Mouse (Mus musculus) hematopoietic stem cell, adult 5-6 weeks (primary cell): Measurements from ENCODE around the gene Pcbp3. TPM values are rescaled to one million over a fixed set of nuclear protein-coding genes. Genes with fewer than 3 reads are reported as not detected.

Source experiments
- ATAC-seq, 2 experiments: fragments of 125-278 bp in 1 of 2; replicated peaks in 1 of 2; 2 replicates each; pipeline ENCODE4 v1.8.0; 2016 to 2017; ENCODE audit warnings: inconsistent platforms in 2 of 2, mild to moderate bottlenecking in 2 of 2, moderate number of reproducible peaks in 2 of 2, low read depth in 1 of 2, moderate TSS enrichment in 1 of 2; ENCODE audit not compliant: low FRiP score in 2 of 2, poor library complexity in 2 of 2, severe bottlenecking in 2 of 2, insufficient read depth in 1 of 2, low TSS enrichment in 1 of 2
- total RNA-seq: library from RNA; stranded (forward); fragments of 172-1452, 232-1000 nt; gene quantifications from 2 replicates; pipeline ENCODE4 v1.2.3, GENCODE M21; 2017

Gene Pcbp3
- total RNA-seq, 1 experiment from 2014 or later = 11.8 TPM

DNA sequence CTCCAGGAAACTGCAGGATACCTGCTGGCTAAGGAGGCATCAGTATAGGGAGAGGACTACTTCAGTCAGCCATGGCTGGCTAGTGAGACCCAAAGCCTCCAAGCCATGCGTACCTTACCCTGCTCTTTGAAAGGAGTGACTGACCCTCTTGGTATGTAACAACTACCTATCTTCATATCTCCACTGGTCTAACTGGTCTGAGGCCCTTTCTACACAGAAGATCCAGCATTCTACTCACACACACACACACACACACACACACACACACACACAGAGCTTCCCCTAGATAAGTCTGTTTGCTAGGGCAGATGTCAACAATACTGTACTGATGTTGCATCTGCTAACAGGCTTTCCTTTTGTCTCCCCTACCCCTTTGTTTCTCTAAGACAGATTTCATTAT lies 87.3 kb downstream of the Pcbp3 start:
- ATAC-seq = no peak

- ATAC-seq = no peak
These were observed 87.7 kb downstream of the Pcbp3 start for GRCm38 (mm10) chr10:76873948-76874347.

DNA sequence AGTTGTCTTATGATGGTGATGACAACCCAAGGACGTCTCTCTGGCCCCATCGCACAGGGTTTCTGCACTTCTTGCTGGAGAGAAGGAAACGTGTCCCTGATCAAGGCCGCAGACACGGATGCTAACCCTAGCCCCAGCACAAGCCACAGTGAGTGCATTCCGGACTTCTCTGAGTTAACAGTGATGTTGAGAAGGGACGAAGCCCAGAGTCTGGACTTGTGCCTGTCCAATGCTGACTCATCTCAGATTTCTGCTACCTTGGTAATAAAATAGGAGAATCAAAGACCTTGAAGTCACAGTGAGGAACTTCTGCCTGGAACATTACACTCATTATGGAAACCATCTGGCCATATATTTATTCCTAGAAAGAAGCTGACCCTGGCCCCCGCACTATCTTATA lies 89.0 kb downstream of the Pcbp3 start:
- no peak for ATAC-seq

DNA sequence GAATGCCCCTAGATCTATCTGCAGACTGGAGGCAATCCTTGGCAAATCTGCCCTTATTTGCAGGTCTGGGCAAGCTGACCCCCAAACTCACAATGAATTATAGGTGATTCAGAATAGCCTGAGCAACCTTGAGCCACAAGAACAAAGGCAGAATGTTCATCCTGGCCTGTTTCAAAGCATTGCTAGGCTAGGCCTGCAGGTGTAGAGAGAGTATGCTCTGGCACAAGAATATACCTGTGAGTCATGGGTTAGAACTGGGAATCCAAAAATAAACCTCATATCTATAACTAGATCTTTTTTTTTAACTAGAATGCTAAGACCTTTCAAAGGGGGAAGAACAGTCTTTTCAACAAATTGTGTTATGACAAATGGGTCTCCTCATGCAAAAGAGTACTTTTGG lies 95.8 kb downstream of the Pcbp3 start:
- no peak for ATAC-seq

DNA sequence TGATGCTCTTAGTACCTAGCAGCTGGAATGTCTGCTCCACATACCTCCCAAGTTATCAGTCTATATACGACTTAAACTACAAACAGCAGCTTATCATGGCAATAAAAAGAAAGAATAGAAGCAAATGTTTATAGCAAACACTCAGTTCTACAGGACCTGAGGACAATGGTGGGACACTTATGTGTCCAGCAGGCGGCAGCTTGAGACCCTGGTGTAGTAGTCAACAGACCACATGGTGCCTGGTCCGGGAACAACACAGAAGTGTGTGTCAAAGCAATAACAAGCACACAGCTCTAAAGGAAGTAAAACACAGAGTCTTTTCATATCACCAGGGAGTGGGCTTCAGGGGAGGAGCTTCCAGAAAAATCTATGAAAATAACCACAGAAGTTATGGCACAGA lies 100.7 kb downstream of the Pcbp3 start:
- no peak for ATAC-seq

DNA sequence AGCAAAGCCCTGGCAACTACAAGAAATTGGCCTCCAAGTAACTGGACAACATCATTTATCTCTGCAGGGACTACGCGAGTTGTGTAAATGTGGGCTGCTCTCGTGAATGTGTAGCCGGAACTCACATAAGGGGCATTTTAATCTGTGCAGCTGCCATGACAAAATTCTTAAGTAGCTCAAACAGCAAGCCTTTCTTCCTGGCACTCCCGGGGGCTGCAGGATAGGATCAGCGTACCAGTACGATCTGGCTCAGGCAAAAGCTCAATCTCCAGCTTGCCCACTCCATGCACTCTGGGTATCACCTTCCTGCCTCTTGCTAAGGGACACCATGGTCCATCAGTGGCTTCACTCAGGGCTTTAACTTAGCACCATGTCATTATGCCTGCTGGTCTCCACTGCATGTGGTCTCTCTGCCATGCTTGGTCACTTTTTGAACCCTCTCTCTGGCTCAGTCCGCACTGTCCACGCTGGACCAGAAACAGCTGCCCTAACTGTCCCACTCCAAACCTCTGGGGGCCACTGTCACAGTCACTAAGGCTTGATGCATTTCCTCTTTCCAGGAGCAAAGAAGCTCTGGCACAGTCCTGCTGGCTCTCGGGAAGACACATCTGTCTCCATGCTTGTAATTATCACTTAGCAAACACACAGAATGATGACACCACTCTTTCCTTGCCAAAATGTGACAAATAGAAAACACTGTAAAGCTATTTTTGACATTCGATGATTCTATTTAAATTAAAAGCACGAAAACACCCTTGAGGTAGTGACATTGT lies 102.1 kb downstream of the Pcbp3 start:
- ATAC-seq = no peak

DNA sequence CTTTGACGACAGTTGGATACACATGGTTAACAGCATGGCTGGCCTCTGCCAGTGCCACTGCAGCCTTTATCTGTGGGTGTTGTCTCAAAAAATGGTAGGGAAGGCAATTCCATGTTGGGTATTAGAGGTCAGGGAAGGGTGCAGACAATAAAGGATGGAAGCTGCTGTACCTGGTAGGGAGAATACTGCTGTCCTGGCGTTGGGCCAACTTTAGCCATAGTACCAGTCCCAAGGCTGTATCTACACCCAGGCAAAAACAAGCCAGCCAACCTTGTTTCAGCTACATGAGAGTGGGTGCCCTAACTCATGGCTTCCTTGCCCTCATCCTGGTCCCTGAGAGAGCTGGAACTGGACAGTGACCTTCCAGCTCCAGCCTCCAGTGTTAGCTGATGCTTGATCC lies 103.8 kb downstream of the Pcbp3 start:
- ATAC-seq = no peak

GRCm38 (mm10) chr10:76846480-76846879 lies 115.2 kb downstream of the Pcbp3 start:
- no peak for ATAC-seq

DNA sequence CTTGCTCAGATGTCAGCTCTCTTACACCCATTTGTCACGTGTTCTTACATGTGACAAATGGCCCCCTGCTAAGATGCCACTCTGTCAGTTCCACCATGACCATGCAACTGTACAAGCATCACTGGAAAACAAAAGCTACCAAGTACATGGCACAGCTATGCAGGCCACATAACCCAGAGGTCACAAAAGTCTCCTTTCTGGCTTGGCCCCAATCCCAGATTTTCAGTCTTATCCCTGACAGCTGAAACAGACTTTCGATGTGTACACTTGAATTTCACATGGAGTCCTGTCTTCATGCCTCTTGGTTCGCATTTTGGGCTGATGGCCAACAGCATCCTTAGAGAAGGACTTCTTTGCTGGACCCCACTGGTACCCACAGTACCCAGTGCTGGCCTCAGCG lies 116.8 kb downstream of the Pcbp3 start:
- ATAC-seq = no peak

DNA sequence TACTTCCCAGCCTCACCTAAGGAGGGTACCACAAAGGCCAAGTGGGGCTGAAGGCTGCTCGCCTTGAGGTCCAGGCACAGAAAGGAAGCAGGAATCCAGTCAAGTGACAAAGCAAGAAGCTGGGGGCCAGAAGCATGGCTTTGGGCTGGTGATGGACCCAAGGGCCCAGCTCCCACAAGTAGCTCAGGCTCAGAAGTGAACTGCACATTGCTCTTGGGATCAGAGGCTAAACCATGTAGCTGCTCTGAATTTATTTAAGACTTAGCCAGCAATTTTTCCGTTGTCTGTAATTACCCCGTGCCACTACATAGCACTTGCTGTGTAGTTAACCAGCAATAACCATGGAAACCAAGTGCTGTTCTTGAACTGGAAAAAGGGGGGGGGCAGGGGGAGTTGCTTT lies 117.3 kb downstream of the Pcbp3 start:
- ATAC-seq = no peak

DNA sequence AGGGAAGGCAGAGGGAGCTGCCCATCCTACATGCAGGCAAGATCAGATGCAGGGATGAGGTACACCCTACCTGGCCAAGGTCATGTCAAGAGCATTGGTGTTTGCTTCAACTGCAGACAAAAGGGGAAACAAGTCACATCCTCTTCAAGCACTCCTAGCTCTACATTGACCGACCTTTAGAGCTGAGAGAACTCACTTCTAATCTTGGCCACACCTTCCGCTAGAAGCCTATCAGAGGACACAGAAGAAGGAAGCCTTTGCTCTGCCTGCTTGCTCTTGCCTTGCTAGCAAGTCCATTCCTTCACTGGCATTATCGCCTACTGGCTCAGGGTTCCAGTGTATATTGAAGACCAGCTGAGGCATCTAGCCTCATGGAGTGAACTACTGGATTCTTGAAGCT lies 119.6 kb downstream of the Pcbp3 start:
- ATAC-seq = no peak

GRCm38 (mm10) chr10:76841220-76841619 lies 120.5 kb downstream of the Pcbp3 start:
- ATAC-seq = no peak

DNA sequence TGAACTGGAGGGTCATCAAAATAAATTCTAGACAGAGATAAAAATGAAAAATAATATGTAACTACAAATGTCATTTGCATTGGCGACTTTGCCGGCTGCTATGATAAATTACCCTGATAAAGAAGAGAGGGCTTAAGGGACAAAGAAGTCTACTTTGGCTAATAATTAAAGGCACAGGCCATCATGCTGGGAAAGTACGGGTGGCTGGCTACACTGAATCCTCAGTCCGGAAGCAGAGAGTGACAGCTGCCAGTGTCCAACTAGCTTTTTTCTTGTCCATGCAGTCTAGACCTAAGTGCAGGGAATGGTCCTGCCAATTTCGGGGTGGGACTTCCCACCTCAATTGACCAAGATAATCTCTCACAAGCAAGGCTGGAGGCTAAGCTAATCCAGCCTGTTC lies 121.1 kb downstream of the Pcbp3 start:
- no peak for ATAC-seq

DNA sequence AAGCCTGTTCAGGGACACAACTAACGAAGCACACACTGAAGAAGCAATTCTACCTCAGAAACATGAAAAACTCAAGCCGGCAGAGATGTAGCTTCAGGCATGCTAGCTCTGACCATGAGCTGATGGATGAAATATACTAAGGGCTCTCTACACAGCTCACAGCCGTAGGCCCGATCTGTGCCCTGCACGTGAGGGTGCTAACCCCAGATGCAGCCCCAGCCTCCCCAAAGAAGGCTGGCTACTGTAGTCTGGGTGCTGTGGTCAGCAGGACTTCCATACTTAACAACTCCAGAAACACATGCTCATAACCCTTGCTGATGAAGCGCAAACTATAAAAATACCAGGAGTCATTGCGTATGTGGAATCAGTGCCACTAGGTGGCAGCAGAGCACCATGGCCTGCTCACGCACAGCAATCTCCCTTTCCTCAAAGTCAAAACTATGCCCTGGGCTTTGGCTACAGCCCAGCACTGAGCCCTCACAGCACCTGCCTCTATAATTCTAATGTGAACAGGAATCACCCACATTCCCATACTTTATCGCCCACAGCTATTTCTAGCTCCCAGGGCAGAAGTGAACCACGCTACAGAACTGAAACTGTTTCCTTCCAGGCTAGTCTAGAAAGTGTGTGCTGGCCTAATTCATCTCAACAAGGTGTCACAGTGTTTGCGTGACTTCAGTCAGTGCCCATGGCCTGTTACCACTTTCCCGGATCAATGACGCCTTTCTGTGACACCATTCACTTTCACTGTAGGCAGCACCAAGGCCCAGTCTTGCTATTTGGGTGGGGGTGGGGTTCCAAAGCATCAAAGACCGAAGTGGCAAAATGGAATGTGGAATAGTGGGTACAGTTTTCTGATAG lies 126.0 kb downstream of the Pcbp3 start:
- ATAC-seq = peak; percentile 87

- no peak for ATAC-seq
These were observed 128.8 kb downstream of the Pcbp3 start for GRCm38 (mm10) chr10:76832841-76833240.

DNA sequence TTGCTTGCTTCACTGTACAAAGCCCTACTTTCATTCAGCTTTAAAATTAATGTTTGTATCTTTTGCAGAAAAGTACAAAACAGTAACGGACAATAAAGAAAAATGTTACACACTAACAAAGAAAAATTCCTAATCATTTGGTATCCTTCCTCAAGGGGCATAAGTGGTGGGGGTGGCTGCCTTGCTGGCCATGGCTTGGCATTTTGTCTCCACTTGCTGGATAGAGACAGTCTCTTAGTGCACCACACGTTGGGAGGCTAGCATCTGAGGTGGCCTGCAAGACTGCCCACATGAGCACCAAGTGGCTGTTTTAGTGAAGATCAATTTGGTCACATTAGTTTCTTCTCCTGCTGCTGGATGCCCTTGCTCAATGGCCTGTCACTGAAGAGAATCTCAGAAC lies 129.8 kb downstream of the Pcbp3 start:
- ATAC-seq = no peak

- no peak for ATAC-seq
These were observed 130.5 kb downstream of the Pcbp3 start for GRCm38 (mm10) chr10:76831151-76831550.

DNA sequence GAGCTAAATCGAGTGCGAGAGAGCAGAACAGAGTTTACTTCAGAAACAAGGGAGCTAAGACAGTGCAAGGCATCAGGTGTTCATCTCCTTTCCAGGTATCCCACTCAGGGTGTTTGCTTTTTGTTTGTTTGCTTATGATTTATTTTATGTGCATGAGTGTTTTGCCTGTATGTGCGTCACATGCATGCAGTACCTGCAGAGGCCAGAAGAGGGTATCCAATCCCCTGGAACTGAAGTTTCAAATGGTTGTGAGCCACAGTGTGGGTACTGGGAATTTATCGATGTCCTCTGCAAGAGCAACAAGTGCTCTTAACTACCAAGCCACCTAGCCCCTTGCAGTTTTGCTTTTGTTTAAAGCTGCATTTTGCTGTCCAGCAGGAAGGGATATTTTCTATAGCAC lies 132.8 kb downstream of the Pcbp3 start:
- no peak for ATAC-seq

DNA sequence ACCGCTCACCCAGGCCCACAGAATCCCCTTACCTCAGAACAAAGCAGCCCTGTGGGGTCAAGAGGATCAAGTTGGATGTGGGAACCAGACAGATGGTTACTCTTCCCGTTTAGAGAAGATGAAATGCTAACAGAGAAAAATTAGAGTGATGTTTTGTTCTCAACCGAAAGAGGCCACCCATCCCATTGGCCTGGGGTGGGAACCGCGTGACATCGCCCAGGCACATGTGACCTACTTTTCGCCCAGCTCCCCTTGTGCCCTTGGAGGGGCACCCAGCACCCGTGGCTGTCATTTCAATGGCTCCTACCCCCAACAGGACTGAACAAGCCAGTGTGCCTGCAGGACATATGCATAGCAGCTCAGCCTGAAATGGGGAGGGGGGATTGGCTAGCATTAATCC lies 139.0 kb downstream of the Pcbp3 start:
- ATAC-seq = no peak
